Mouse (Mus musculus): ENCODE measurements around the gene Dyrk1a.

- TF ChIP-seq EP300 (IDR thresholded peaks at IDR 0.05; ENCODE audit: insufficient read depth, low read depth, low read length) (no peak), CTCF (IDR thresholded peaks at IDR 0.05; ENCODE audit: low read depth, low read length) (no peak)
Observed at GRCm38 (mm10) chr16:94555346-94555745, 14.5 kb upstream of the Dyrk1a start.

Data from ES-Bruce4 (cell line).